Mouse (Mus musculus): ENCODE measurements around the gene Adh4.
"Not testable (repeated sequence)": the region's sequence is repeated elsewhere in the genome, so short reads cannot be mapped to it uniquely, and the experiment has no call there.

Gene Adh4

DNA sequence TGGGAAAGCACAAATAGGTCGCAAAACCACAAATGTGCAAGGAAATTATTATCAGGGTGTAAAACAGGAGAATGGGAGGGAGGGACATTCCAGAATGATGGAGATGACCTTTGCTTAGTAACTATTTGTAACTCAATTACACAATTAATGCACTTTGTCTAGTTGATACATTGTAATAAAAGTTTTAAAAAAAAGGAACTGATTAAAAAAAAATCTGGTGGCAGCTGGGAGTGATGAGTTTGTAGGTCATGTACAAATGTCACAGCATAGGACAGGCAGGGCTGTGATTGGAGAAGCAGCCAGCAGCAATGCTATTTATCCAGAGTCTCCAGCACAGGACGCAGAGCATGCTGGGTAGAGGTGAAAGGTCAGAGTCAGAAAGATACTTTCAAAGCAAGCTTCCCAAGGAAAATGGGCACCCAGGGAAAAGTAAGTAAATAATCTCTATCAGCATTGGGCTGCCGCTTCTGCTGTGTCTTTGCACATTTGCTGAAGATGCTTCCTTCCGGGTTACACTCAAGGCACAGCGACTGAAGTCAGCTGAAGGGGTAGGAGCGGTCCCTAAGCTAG, at the start of gene Adh4:
Gene Adh4, plus strand, starts transcription at position 346 of the 570 bp plus-strand sequence.
- DNase-seq (ENCODE audit: low spot score in 2 of 2), result no peak

- no peak for DNase-seq (ENCODE audit: low spot score in 2 of 2)
These were observed 49.1 kb upstream of the Adh4 start for GRCm38 (mm10) chr3:138366181-138366580.

DNA sequence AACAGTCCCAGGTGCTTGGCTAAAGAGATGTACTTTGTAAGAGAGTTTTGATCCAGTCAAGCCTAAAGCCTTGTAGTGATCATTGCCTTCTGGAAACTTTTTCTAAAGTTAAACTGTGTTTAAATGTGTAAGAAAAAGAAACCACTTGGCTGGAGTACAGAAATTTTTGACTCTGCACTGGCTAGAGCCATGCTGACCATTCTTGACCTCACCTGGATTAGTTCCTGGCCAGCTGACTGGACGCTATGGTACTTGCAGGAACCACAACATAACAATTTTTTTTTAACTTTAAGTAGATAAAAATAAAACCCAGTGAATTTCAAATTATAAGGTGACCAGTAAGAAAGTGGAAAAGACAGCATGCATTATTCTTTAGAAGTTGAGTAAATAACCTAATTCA, 45.7 kb upstream of the Adh4 start:
- no peak for DNase-seq (ENCODE audit: low spot score in 2 of 2)

DNA sequence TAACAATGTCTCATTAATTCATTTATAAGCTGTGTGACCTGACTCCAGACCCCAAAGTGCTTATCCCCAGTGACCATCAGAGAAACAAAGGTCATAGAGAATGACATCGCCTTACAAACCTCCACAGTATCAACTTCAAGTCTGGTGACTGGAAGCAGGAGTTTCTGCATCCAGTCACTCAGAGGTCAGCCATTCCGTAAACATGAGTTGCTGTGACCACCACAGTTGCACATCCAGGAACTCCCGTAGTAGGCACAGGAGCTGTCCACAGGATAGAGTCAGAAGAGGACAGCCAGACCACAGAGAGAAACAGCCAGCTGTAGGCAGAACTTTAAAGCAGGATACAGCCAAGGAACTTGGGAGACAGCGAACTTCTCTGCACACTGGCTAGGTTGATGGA, 45.0 kb upstream of the Adh4 start:
- DNase-seq (ENCODE audit: low spot score in 2 of 2), result not testable (repeated sequence)

- no peak for DNase-seq (ENCODE audit: low spot score in 2 of 2)
These were observed 41.3 kb upstream of the Adh4 start for GRCm38 (mm10) chr3:138373920-138374319.

GRCm38 (mm10) chr3:138375148-138375547, 40.1 kb upstream of the Adh4 start:
- DNase-seq (ENCODE audit: low spot score in 2 of 2), result no peak

DNA sequence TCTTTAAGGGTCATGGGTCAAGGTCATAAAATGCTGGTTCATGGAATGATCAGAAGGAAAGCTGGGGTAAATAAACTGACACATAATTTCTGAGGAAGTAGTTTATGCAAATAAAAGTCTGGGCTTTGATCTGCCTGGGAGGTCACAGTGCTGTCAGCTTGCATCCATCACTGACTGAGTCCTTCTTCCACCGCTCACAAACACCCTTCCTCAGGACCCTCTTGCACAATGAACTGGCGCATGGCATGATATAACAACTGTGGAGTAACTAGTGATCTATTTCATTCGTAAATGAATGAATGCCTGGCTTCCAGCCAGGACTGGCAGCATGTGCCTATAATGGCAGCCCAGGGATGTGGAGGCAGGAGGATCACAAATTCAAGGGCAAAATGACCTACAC, 34.1 kb upstream of the Adh4 start:
- DNase-seq (ENCODE audit: low spot score in 2 of 2), result no peak

DNA sequence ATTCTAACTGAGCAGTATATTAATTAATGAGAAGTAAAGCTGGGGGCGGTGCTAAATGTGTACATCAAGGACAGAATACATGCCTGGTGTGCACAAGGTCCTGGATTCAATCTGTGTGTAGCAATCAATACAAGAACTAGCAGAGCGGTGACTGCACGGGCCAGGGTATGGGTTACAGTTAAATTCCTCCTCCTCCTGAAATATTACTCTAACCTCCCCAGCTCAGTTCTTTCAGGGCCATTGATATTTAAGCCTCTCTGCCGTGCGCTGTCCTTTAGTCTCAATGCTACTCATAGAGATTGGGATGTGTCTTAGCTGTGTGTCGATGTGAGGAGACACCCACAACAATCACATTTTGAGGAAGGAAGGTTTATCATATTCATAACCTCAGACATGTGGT, 28.1 kb upstream of the Adh4 start:
- no peak for DNase-seq (ENCODE audit: low spot score in 2 of 2)

DNA sequence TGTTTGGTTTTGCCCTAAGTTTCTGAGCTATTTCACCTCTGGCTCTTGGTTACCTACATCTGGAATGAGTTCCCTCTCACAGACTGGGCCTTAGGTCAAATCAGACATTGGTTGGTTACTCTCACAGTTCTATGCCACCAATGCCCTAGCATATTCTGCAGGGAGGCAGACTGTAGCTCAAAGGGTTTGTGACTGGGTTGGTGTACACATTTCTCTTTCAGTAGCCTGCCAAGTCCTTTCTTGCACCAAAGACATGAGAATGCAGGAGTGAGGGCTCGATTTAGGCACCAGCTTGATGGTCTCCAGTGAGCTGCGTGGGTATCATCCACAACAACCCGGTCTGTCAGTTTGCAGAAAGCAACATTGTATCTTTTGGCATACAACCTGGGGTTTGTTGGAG, 10.4 kb upstream of the Adh4 start:
- DNase-seq (ENCODE audit: low spot score in 2 of 2), result no peak

DNA sequence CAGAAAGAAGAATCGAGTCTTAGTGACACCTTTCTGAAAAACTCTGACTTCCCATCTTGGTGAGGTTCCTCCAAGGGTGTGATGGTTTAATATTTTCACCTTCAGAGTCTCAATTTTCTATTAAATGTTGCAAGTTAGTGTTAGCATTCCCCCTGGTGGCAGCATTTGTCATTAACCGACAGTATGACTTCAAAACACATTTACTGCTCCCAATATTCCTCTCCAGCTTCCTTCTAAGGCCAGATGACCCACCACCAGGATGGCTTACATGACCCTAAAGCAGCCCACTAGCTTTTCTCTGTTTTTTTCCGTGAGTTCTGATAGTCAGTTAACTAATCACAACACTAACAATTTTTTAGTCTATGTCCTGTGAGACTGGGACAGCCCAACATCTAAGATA, 9.9 kb upstream of the Adh4 start:
- DNase-seq (ENCODE audit: low spot score in 2 of 2), result peak; percentile 31 to 55

GRCm38 (mm10) chr3:138405840-138406239, 9.4 kb upstream of the Adh4 start:
- DNase-seq (ENCODE audit: low spot score in 2 of 2), result no peak

DNA sequence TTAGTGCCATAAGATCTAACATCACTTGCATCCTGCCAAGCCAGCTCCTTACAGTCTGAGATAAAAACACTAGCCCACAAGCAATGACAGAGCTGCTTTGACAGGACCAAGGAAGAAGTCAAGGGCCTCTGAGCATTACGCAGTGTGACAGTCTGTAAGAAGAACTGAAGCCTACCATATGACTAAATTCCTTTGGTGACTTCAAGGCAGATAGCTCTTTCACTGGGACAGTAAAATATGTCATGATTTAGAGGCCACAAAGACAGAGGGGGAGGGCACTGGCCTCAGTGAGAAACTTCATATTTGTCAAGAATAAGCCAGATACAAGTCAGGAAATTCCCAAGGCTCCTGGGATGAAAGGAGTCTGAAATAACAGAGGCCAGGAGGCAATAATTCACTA, 7.3 kb upstream of the Adh4 start:
- DNase-seq (ENCODE audit: low spot score in 2 of 2), result no peak

GRCm38 (mm10) chr3:138409585-138409984, 5.7 kb upstream of the Adh4 start:
- DNase-seq (ENCODE audit: low spot score in 2 of 2), result no peak

DNA sequence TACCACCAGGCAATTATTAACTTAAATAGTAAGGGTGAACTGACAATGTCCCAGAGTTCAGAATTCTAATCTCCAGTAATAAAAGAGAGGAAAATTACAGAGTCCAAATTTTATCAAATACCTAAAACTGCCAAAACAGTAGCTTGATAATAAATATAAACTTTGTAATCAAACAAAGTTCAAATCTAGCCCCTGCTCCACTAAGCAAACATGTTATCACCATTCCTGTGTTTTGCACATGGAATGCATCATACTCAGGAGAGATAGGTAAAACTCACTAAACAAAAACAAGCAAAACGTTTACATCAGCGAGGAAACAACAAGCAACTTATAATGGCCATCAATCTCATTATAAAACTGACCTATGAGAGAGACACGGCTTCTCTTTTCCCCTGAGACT, 5.1 kb upstream of the Adh4 start:
- DNase-seq (ENCODE audit: low spot score in 2 of 2), result no peak

DNA sequence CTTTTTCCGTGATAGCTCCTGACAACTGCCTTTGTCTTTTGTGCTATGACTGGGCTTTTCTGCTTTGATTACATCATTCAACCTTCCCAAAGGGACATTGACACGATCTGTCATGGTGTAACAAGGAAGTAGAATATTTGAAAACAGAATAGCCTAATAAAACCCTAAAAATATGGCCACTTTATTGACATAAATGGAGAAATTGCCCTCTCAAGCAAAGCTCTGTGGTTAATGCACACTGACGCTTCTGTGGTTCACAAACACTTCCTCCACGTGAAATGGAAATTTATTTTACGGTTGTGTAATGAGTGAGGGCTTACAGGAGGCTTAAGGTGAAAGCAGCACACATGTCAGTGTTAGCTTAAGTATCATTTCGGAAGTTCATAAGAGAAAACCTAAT, 4.1 kb downstream of the Adh4 start:
- no peak for DNase-seq (ENCODE audit: low spot score in 2 of 2)

- no peak for DNase-seq (ENCODE audit: low spot score in 2 of 2)
These were observed 5.1 kb downstream of the Adh4 start for GRCm38 (mm10) chr3:138420385-138420784.

DNA sequence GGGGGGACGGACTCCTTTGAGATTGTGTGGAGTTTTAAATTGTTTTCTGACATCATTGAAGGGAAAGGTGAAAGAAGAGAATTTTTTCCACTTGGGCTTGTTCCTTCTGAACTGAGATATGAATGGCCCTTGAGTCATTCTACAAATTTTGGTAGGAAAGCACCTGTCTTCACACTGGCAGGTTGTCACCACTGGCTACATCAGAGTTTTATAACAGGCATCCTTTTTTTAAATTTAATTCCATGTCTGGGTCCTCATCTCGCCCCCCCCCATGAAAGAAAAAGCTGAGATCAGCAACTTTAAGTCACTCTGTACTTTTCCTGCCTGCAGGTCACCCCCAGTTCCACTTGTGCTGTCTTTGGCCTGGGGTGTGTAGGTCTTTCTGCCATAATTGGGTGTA, 8.4 kb downstream of the Adh4 start:
- no peak for DNase-seq (ENCODE audit: low spot score in 2 of 2)

DNA sequence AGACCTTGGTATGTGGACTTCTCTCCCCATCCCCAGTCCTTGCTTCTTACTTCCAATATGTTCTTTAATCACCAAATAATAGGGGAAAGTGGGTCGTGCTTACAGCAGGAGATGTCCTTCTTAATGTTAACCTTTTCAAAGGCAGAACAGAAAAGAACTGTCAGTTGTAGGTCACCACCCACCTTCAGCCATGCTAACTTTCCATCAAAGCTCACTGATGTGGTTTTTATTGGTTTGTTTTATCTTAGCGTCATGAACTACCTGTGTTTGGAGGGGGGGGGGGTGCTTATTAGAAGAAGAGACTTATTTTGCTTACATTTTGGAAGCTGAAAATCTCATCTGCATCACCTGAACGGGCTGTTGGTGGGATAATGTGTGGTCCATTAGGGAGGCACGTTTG, 9.0 kb downstream of the Adh4 start:
- no peak for DNase-seq (ENCODE audit: low spot score in 2 of 2)

DNA sequence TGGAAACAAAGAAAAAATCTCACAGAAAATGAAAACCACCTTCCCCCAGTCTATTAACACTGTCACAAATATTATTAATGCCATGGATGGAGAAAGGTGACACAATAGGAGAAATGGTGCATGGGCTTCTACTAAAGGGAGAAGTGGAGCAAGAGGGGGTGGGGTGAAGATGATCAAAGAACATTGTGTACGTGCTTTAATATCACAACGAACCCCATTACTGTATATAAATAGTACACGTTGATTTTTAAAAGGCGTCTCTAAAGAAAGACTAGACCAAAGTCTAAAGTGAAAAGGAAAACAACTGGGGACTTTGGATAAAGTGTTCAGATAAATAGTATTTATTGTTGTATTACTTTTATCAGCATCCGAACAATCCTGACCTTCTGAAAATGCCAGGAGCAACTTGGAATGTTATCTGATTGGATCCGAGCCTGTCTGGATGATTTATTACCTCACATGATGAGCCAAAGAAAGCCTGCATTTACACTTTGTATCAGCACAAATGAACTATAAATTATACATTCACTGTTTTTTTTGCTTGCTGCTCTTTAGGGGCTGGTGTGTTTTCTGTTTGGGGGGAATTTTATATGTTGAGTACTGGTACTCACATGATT, 15.2 kb downstream of the Adh4 start:
- DNase-seq (ENCODE audit: low spot score in 2 of 2), result no peak

GRCm38 (mm10) chr3:138431835-138432234, 16.6 kb downstream of the Adh4 start:
- peak in 1 of 2 experiments; percentile 27 for DNase-seq (ENCODE audit: low spot score in 2 of 2)

DNA sequence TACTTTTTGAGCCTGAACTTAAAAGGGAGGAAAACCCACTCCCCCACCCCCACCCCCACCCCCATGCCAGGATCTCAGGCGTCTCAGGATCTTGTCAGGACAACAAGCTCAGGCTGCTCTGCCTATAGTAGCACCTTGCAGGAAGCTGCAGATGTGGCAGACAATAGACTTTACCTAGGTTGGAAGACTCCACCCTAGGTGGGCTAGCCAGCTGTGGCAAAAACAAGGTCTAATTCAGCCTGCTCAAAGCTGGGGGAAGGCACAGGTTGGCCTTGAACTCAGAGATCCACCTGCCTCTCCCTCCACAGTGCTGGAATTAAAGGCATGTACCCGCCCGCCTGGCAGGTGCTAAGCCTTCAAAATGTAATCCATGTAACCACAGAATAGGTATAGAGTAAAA, 23.4 kb downstream of the Adh4 start:
- DNase-seq (ENCODE audit: low spot score in 2 of 2), result no peak

GRCm38 (mm10) chr3:138442203-138442602, 26.9 kb downstream of the Adh4 start:
- no peak for DNase-seq (ENCODE audit: low spot score in 2 of 2)

DNA sequence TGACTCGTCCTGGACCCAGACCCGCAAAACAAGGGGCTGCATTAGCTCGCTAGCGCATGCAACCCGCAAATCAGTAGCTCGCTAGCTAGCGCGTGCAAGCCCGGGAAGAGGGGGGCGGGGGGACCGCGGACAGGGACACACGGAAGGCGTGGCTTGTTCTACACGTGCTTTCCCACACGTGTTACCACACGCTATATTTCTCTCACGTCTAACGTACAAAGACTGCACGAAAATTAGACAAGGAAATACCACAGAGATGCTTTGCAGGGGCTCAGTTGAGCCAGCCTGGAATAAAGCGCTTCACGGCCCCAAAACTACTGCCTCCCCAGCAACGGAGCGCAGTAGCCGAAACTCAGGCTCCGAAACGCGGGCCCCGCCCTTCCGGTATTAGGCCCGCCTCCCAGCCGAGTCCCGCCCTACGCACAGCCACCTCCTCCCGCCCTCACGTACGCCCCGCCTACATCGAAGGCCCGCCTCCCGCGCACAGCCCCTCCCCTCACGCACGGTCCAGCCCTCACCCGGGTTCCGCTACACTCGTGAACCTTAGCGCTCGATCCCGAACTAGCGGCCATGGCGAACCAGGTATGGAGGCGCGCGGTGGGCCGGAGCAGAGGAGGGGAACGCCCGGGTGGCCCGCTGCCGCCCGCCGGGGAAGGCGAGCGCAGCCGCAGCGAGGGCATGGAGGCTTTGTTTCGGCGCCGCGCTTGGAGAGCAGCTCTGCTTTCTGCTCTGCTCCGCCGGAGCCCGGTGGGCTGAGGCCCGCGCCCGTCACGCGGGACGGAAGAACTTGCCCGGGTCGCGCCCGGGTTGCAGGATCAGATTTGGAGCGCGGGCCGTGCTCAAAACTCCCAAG, 27.6 kb downstream of the Adh4 start, which contains the start of gene Adh5:
Gene Adh5, plus strand, starts transcription at position 482 of the 853 bp plus-strand sequence.
- peak; percentile 86 to 88 for DNase-seq (ENCODE audit: low spot score in 2 of 2)

Measured in frontal cortex, postnatal 36 days (tissue).